Mouse (Mus musculus) embryonic facial prominence, embryonic 14.5 days (tissue): ENCODE results near the gene Gbx1. TPM values are rescaled to one million over a fixed set of nuclear protein-coding genes. Genes with fewer than 3 reads are reported as not detected.

Source experiments
- ATAC-seq: fragments of 200-750 bp; cut with Nextera tagmentation; 2 replicates; pipeline ENCODE4 v1.8.0; 2017; ENCODE audit warnings: low read depth, moderate number of reproducible peaks, moderate TSS enrichment
- DNase-seq: peaks from one replicate; pipeline ENCODE4 v3.0.0-alpha.2; 2015; ENCODE audit warnings: low spot score
- H3K27ac ChIP-seq: fragments of 300-500 bp; sonication (generic); replicated peaks from 2 replicates; pipeline ENCODE4 v1.5.1; 2014; ENCODE audit warnings: low read depth, mild to moderate bottlenecking, low read length, moderate library complexity
- H3K27me3 ChIP-seq: fragments of 300-500 bp; sonication (generic); replicated peaks from 2 replicates; pipeline ENCODE4 v1.6.1; 2014; ENCODE audit warnings: low read length; ENCODE audit not compliant: control insufficient read depth, insufficient read depth
- H3K36me3 ChIP-seq: fragments of 300-500 bp; sonication (generic); 2 replicates; pipeline ENCODE4 v1.6.1; 2014; ENCODE audit warnings: low read length, mixed read lengths; ENCODE audit not compliant: control insufficient read depth, insufficient read depth
- H3K4me1 ChIP-seq: fragments of 300-500 bp; sonication (generic); 2 replicates; pipeline ENCODE4 v1.6.1; 2014; ENCODE audit warnings: antibody characterized with exemption, low read length; ENCODE audit not compliant: control insufficient read depth, insufficient read depth
- H3K4me2 ChIP-seq: fragments of 300-500 bp; sonication (generic); 2 replicates; pipeline ENCODE4 v1.6.1; 2014; ENCODE audit warnings: low read depth, mild to moderate bottlenecking, low read length, moderate library complexity, mixed read lengths
- H3K4me3 ChIP-seq: fragments of 300-500 bp; sonication (generic); 2 replicates; pipeline ENCODE4 v1.5.1; 2014; ENCODE audit warnings: low read depth, mild to moderate bottlenecking, low read length
- H3K9ac ChIP-seq: fragments of 300-500 bp; sonication (generic); 2 replicates; pipeline ENCODE4 v1.6.1; 2014; ENCODE audit warnings: low read depth, mild to moderate bottlenecking, low read length, moderate library complexity, mixed read lengths
- H3K9me3 ChIP-seq: fragments of 300-500 bp; sonication (generic); 2 replicates; pipeline ENCODE4 v1.6.1; 2016; ENCODE audit warnings: low read length; ENCODE audit not compliant: control insufficient read depth
- WGBS: fragments of 180-500 bp; shearing (Covaris S2); extraction: QIAGEN DNeasy Blood & Tissue Kit; methylation state at CpG from one replicate; pipeline ENCODE4 v1.1.7; 2014; 5-methylcytosine and 5-hydroxymethylcytosine counted together
- polyA plus RNA-seq: library from polyadenylated mRNA; unstranded; fragments of >200 nt; fragmentation: Nextera tagmentation; extraction: Ambion mirVana; gene quantifications from 2 replicates; pipeline ENCODE4 v1.2.1, GENCODE M21; 2014

Gene Gbx1
- polyA plus RNA-seq, 1 experiment from 2014 or later: 0.04 TPM

DNA sequence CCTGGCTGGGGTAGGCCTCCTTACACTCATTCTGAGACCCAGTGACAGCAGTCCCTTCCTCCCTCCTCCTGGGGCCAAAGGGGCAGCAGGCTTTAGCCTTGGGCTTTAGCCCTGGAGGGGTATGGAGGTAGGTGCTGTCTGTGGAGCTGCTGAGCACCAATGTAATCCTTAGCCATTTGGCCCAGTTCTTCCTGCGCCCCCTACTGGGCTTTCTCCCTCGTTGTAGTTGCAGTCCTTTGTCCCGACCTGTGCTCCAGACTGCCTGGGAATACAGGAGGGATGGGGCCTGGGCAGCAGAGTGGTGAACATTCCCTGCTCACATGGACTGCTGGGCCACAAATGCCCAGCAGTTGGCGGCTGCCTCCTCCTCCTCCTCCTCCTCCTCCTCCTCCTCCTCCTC, 45.4 kb downstream of the Gbx1 start:
- Histone ChIP-seq H3K4me1 (no peaks in the 10 kb centered on the region), H3K27ac (no peak overlapping the region), H3K27me3 (no peaks in the 10 kb centered on the region), H3K4me2 (no peak overlapping the region), H3K9ac (no peak overlapping the region), H3K36me3 (peaks cover 87% of the 10 kb centered on the region), H3K4me3 (no peak overlapping the region), H3K9me3 (no peaks in the 10 kb centered on the region)
- 0% methylated on average over 3 of the region's 4 CpGs for WGBS
- peak; percentile 53; the same call in 1 of the 2 replicates for ATAC-seq
- DNase-seq: peak; percentile 74

DNA sequence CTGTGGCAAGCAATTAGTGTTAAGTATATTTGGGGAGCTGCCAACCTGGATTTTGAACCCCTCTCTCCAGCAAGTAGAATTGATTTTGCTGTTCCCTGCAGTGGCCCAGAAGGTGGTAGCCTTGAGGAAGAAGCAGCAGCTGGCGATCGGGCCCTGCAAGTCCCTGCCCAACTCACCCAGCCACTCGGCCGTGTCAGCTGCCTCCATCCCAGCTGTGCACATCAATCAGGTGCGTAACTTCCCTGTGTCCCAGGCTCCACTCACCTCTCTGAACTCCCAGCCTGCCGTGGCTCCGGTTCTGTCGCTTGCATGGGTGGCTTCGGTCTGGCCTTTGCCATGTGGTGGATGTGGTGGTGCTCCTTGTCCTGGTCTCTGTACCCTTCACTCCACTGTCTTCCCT, 49.1 kb downstream of the Gbx1 start:
- peaks cover 64% of the 10 kb centered on the region for H3K36me3 ChIP-seq
- ATAC-seq: no peak
- no peak overlapping the region for H3K4me2 ChIP-seq

DNA sequence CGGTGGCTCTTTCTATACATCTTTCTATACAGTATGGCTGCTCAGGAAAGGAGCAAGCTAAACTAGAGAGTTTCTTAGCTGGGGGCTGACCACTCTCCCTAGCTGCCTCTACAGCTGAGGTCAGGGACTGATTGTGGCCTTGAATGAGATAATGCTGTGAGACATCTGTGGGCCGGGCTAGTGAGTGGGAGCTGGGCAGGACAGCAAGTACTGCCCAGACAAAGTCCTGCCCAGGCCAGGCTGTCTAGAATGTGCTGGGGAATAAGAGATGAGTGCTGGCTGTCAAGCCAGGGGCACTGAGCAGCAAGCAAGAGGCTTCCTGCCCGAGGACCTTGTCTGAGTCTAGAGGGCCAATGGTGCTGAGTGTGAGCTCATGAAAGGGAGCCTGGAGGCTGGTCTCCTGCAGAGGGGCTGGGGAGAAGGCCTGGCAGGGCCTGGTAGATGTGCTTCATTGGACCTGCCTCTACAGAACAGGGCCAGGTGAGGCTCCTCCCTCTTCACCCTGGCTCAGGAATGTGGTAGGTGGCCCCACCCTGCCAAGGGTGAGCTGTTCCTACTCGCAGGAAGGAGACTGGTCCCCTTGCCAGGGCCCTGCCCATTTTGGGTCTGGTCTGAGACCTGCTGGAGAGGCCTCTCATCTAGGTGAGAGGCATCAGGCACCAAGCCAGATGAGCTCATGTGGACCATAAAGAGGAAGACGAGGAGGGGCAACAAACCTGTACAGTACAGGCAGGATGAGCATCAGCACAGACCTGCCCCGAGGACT, 51.3 kb downstream of the Gbx1 start:
- DNase-seq (peak; percentile 74), ATAC-seq (peak; percentile 32; the same call in 1 of the 2 replicates)
- Histone ChIP-seq H3K9ac (0 out of 2 replicates have a peak overlapping the region, but pooled peaks have one; percentile 19), H3K4me3 (peak overlapping the region; percentile 49), H3K4me2 (peak overlapping the region; percentile 72), H3K27ac (no peak overlapping the region), H3K9me3 (no peaks in the 10 kb centered on the region), H3K4me1 (peaks cover 25% of the 10 kb centered on the region), H3K36me3 (peaks cover 45% of the 10 kb centered on the region), H3K27me3 (peaks cover 17% of the 10 kb centered on the region)
- 61% methylated on average over 6 of the region's 6 CpGs for WGBS

More for the DNA sequence above, 49.1 kb downstream of the Gbx1 start:
- peaks cover 21% of the 10 kb centered on the region for H3K4me1 ChIP-seq
- H3K27me3 ChIP-seq: peaks cover 17% of the 10 kb centered on the region
- no peak overlapping the region for H3K27ac ChIP-seq
- 85% methylated on average over 9 of the region's 9 CpGs for WGBS
- no peak overlapping the region for H3K4me3 ChIP-seq
- H3K9me3 ChIP-seq: no peaks in the 10 kb centered on the region
- no peak overlapping the region for H3K9ac ChIP-seq
- DNase-seq: no peak

DNA sequence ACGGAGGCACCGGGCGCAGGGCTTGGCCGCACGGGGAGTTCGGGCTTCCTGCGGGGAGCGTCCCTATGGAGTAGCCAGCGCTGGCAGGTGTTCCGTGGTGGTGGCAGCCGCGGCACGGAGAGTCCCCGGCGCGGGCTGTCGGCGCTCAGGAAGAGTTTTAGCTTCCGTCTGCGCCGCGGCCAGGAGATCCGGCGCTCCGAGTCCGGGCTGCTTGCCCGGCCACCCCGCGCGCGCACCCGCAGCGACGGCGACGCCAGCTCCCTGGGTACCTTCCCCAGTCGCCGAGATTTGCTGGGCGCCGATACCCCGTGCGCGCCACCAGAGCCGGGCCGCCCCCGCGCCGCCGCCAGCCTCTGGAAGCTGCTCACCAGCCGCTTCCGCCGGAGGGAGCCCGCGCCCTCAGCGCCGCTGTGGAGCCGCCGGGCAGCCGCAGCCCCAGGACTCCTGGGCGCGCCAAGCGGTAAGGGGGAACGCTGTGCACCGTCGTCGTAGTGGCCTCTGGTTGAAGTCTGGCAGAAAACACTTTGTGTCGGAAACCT, 52.2 kb downstream of the Gbx1 start:
- H3K9ac ChIP-seq: peak overlapping the region; percentile 67
- H3K27me3 ChIP-seq: peaks cover 17% of the 10 kb centered on the region
- DNase-seq (no peak), ATAC-seq (no peak)
- WGBS: 4% methylated on average over 45 of the region's 67 CpGs
- H3K4me3 ChIP-seq: peak overlapping the region; percentile 49
- H3K4me1 ChIP-seq: peaks cover 25% of the 10 kb centered on the region
- no peaks in the 10 kb centered on the region for H3K9me3 ChIP-seq
- H3K4me2 ChIP-seq: peak overlapping the region; percentile 72
- peak overlapping the region; percentile 52 for H3K27ac ChIP-seq
- peaks cover 37% of the 10 kb centered on the region for H3K36me3 ChIP-seq

DNA sequence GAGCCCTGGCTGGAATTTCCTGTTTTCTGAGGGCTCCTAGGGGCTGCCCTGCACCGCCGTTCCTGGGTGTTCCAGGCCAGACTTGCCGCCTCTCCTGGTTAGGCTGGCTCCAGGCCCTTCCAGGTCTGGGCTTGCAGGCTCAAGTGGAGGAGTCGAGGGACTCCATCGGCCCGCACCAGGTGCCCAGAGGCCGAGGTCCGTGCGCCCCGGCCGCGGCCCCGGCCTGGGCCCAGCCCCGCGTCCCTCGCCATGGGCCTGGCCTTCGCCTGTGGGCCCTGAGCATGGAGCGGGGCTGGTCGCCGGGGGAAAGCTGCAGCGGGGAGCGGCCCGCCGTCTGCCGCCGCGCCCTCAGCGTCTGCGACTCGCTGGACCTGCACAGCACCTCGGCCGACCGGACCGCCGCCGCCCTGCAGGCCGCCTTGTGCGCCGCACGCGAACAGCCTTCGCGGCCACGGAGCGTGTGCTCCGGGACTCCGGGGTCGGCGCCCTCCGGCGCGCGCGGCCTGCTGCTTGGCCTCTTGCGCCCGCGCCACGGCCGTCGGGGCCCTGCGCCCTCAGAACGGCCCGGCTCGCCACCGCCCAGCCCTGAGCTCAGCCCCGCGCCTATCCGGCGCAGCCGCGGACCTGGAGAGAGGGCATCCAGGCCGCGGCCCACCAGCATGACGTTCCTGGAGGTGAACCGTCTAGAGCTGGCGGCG, 52.8 kb downstream of the Gbx1 start:
- peak overlapping the region; percentile 72 for H3K4me2 ChIP-seq
- H3K4me3 ChIP-seq: peak overlapping the region; percentile 49
- ATAC-seq (peak; percentile 27), DNase-seq (peak; percentile 70)
- peak overlapping the region; percentile 67 for H3K9ac ChIP-seq
- H3K27ac ChIP-seq: peak overlapping the region; percentile 52
- H3K9me3 ChIP-seq: no peaks in the 10 kb centered on the region
- 7% methylated on average over 23 of the region's 77 CpGs for WGBS
- H3K4me1 ChIP-seq: peaks cover 25% of the 10 kb centered on the region
- H3K27me3 ChIP-seq: peaks cover 17% of the 10 kb centered on the region
- H3K36me3 ChIP-seq: peaks cover 31% of the 10 kb centered on the region

DNA sequence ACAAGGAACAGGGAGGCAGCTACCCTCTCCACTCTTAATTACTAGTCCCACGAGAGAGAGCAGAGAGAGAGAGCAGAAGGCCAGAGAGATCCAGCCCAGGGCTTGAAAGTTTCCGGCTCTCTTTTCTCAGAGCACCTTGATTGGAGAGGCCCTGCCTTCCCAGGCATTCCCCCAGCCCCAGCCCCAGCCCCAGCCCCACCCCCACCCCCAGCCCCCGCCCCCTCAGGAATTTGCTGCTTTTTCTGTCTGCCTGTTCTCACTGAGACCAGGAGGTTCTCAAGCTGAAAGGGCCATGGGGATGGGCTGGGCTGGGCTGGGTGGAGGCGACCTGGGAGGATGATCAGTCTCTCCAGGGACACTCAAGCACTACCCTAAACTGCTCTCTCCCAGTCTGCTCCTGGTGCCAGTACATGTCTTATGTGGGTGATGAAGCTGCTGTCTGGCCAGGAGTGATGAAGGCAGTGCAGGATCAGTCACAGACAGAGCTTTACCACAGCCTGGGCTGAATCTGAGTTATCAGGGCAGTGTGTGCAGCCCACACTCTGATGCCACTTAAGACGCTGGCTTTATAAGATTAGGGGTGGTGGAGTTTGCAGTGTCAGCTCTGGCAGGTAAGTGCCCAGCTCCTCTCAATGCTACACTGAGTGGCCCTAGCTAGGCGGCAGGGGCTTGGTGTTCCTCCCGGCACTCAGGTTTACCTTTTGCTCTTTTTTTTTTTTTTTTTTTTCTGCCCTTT, 54.0 kb downstream of the Gbx1 start:
- Histone ChIP-seq H3K4me1 (peaks cover 25% of the 10 kb centered on the region), H3K36me3 (peaks cover 19% of the 10 kb centered on the region), H3K4me2 (peak overlapping the region; percentile 72), H3K9ac (no peak overlapping the region), H3K9me3 (no peaks in the 10 kb centered on the region), H3K27ac (peak overlapping the region; percentile 61; the same call in 1 of the 2 replicates), H3K27me3 (peaks cover 17% of the 10 kb centered on the region), H3K4me3 (no peak overlapping the region; the same call in 1 of the 2 replicates)
- DNase-seq (peak; percentile 70), ATAC-seq (peak; percentile 10; the same call in 1 of the 2 replicates)
- 23% methylated on average over 6 of the region's 7 CpGs for WGBS

DNA sequence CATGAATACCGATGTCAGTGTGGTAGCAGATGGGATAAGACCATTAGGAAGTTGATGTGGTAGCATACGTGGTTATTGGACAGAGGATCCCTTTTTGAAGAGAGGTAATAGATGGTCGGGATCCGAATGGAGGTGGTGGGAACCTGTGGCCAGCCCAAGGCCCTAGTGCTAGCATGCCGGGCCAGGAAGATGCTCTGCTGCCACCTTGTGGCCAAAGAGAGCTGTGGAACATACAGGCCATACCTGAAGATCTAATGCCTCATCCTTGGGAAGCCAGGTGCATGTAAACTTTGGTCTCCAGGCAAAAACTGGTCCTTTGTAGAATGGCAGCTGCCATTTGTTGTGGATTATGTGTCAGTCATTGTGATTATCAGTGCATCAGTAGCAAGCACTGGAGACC, 56.4 kb downstream of the Gbx1 start:
- Histone ChIP-seq H3K27ac (no peak overlapping the region), H3K9ac (no peak overlapping the region), H3K4me3 (no peak overlapping the region), H3K9me3 (no peaks in the 10 kb centered on the region), H3K4me1 (peaks cover 25% of the 10 kb centered on the region), H3K4me2 (no peak overlapping the region), H3K27me3 (peaks cover 17% of the 10 kb centered on the region), H3K36me3 (0 out of 2 replicates have a peak, but pooled peaks cover 5% of the 10 kb centered on the region)
- DNase-seq (peak; percentile 86), ATAC-seq (peak; percentile 53; the same call in 1 of the 2 replicates)
- 10% methylated on average over 5 of the region's 5 CpGs for WGBS

DNA sequence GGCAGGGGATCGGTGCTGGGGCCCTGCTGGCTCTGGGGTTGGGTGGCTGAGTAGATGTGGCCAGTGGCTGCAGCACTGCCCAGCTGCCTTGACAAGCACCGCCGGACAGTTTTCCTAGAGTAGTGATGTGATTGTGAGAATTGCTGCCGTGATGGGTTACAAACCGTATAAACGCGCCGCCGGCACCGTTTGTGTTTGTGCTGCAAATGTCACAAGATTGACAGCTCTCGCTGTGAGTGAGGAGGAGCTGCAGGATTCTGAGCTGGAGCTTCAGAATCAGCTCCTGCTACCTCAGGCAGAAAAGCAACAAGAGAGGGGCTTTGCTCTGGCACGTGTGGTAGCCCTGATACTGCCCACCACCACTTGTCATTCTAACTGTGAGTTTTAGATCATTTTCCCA, 60.2 kb downstream of the Gbx1 start:
- Histone ChIP-seq H3K4me2 (no peak overlapping the region), H3K9ac (no peak overlapping the region), H3K9me3 (no peaks in the 10 kb centered on the region), H3K4me3 (no peak overlapping the region), H3K4me1 (no peaks in the 10 kb centered on the region), H3K36me3 (peaks cover 2% of the 10 kb centered on the region; the same call in 1 of the 2 replicates), H3K27me3 (no peaks in the 10 kb centered on the region), H3K27ac (no peak overlapping the region)
- WGBS: 52% methylated on average over 12 of the region's 12 CpGs
- ATAC-seq (no peak), DNase-seq (no peak)
